Mouse (Mus musculus) layer of hippocampus, postnatal 14 days (tissue): Measurements from ENCODE around the gene Hectd2. TPM values are rescaled to one million over a fixed set of nuclear protein-coding genes. Genes with fewer than 3 reads are reported as not detected.

ENCODE experiments used
- DNase-seq, 2 experiments: peaks; one replicate each; pipeline ENCODE4 v3.0.0; 2021 to 2022; ENCODE audit warnings: low spot score in 2 of 2, mixed read lengths in 1 of 2
- total RNA-seq, 2 experiments: library from RNA; stranded (reverse); gene quantifications; 2 replicates each; pipeline ENCODE4 v1.2.3; 2021

The Hectd2 gene
- total RNA-seq, 2 experiments from 2014 or later, result 36.0 to 37.0 TPM

DNA sequence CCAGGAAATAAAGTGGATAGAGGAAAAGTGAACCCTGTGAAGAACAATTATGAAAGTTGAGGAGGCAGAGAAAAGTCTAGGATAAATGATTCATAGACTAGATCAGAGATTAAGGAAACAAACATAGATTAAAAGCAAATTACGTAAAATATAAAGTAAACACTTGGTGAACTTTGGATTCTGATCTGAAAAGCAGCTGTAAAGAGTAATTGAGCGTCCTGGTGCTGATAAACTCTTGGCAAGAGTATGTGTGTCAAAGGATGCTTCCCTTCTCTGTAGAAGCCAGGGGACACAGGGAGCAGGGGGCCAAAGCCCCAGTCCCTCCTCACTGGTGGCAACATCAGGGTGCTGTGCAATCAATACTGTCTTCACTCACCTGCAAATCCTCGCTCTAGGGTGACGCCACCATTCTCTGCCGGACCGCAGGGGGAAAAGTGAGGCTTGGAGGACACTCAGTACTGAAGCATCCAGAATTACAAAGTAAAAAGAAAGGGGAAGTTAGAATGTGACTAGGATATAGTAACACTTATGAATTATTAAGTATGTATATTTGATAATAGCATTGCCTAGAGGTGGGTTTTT lies 91.0 kb downstream of the Hectd2 start:
- no peak for DNase-seq

DNA sequence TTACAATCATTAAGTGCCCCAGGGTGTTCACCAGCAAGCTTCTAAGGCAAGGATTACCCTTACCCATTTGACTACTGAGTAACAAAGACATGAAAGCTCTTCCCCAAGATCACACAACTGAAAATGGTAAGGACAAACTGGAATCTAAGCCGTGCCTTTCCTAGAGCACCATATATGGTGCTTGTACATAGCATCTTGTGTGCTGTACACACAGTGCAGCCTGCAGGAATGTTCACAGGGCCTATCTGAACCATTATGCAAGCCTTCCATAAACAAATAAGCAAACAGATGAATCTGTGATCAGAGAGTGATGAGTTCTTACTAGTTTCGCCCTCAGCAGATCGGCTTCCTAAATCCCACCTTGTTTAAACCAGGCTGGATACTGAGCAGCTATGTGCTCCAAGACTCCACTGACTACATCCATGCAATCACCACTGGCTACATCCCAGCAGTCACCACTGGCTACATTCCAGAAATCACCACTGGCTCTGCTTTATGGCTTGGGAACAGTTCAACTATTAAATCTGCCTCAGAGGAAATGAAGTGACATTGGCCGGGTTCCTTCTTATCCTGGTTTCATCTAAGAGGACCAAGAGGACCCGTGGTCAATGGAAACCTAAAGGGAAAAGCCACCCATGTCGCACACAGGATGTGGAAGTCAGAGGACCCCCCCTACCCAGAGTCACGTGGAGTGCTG lies 91.8 kb downstream of the Hectd2 start:
- DNase-seq, result no peak

DNA sequence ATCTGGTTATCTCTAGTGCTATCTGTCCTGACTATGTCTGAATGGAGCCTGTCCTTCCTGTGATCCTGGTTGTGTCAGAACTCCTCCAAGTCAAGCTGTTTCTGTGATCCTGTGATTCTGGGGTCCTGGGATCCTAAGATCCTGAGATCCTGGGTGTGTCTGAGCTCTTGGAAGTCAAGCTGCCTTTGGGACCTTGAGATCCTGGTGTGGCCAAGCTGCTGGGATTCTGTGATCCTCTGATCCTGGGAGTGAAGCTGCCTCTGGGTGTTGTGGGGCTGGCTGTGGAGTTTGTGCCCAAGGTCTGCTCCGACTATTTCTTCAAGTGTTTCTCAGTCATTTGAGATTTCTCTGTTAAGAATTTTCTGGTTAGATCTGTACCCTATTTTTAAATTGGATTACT lies 98.2 kb downstream of the Hectd2 start:
- no peak for DNase-seq

- DNase-seq, result no peak
Observed at GRCm38 (mm10) chr19:36662734-36663133, 108.3 kb downstream of the Hectd2 start.

DNA sequence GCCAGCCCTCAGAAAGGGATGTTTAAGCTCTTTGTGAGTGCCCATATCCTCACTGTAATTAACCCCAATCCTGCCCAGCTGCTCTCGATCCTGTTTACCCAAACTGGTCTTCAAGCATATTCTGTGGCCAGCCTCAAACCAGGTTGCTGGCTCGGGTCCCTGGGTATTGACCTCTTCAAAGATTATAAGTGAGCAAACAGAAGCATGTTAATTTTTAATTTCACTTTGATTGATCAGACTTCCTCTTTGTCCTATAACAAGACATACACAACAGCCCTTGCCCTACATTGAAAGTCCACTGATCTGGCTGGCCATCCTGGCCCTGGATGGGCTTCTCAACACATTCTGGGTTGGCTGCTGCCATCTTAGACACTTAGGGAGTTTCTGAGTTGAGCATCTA lies 109.5 kb downstream of the Hectd2 start:
- DNase-seq, result no peak

- no peak for DNase-seq
Observed at GRCm38 (mm10) chr19:36664417-36664816, 110.0 kb downstream of the Hectd2 start.

DNA sequence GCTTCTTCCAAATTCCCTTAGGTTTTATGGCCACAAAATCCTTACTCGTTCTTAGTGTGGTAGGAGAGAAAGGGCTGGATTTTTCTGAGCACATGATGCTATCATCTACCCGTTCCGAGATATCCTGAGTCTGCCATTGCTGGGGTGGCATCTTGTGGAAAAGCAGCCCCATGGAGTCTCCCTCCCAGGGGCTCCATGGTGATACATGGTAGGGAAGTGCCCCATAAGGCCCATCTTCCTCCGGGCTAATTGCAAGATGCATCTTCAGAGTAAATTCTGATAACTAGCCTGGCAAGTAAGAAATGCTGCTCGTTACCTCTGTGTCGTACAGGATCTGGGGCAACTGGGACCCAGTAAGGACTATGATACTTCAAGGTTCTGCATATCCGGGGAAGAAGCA lies 110.8 kb downstream of the Hectd2 start:
- no peak for DNase-seq

DNA sequence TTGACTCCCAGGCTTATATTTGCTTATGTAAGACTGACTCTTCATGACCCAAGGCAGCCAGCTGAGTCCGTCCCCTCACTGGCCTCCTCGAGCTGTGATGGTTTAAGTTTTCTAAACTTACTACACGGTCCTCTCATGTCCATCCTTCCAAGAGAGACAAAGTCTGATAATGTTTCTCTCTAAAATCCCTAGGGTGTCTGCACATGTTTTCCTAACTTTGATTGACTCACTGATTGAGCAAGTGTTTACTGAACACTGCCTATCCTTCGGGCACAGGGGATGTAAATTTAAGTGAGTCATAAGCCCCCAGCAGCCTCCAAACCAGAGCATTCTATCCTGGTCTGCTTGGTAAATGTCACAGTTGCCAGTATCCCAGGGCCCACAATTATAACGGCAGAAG lies 111.2 kb downstream of the Hectd2 start:
- no peak for DNase-seq

DNA sequence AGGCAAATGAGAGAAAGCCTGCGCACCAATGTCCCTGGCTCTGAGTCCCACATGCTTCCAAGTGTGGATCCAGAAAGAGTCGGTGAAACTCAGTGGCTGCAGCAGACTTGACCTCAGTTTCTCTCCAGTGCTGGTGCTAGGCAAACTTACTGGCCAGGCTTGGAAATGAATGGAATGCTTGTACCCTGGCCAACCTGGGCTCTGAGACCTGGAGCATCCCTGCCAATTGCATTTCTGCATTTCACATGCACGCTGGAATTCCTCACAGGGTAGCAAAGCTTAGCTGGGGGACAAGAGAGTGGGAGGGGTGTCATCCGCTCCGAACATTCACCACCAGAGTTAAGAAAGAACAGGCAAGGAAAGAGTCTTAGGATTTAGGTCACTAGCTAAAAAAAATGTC lies 112.0 kb downstream of the Hectd2 start:
- DNase-seq, result no peak

GRCm38 (mm10) chr19:36667368-36667767 lies 112.9 kb downstream of the Hectd2 start:
- no peak for DNase-seq

DNA sequence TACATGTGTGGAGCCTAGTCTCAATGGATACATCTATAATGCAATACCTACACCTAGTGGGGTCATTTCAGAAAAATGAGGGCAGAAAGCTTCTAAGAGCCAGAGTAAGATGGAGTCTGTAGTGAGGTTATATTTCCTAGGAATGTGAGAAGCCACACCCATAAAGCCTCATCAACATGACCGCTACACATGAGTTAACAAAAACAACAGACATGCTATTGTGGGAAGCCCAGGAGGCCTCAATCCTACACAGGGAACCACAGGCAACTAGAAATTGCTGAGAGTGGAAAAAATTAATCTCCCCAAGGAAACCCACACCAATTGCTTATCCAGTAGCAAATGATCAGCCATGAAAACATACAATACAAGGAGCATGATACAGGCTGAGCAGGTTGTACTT lies 113.7 kb downstream of the Hectd2 start:
- DNase-seq, result no peak

DNA sequence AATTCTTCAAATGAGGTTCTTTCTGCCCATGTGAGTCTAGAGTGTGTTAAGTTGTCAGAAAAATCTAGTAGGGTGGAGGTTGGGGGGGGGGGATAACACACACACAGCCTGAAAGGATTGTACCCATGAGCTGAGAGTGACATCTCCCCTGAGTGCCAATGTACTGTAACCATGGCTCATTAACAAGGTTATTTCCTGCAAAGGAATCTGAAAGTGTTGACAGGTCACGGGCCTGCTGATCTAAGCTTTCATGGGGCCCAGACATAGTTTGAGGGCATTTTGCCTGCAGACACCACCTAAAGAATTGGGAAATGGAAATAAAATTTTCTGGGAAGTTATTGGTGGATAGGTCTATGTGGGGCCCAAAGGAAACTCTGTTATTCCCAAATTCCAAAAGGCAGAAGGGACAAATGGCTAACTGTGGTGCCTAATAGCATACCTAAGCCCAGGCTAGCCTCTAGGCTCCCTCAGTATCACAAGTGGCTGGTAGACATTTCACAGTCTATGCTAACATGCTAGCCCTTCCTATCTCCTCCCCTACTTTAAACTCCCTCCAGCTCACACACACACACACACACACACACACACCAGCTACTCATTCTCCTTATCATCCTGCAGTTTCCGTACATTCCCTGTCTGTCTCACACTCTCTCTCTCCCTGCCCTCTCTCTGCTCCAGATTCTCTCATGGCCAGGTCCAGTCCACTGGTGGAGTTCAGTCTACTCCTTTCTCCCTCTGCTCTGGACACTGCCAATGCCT lies 114.6 kb downstream of the Hectd2 start:
- DNase-seq, result no peak

GRCm38 (mm10) chr19:36669720-36670451 lies 115.4 kb downstream of the Hectd2 start:
- no peak for DNase-seq

Other genes starting within 250 kb of the Hectd2 start
- gene Pcgf5, start 206.3 kb upstream of the Hectd2 start, total RNA-seq, result 1 to 10 TPM; 8.2 to 8.5 TPM
- gene Ppp1r3c, start 182.0 kb downstream of the Hectd2 start, total RNA-seq, result 10 to 100 TPM; 41.6 to 44.3 TPM